Mouse (Mus musculus): ENCODE measurements around the gene Josd2. TPM values are rescaled to one million over a fixed set of nuclear protein-coding genes. Genes with fewer than 3 reads are reported as not detected.

Josd2 gene
- polyA plus RNA-seq, 1 experiment from 2014 or later = 138 TPM

- peak overlapping the region; percentile 97 for H3K9ac ChIP-seq
- no peaks in the 10 kb centered on the region for H3K9me3 ChIP-seq
- H3K27me3 ChIP-seq (replicated peaks) = peaks cover 17% of the 10 kb centered on the region; the same call in 1 of the 2 replicates
- H3K27ac ChIP-seq (replicated peaks) = peak overlapping the region; percentile 99
- WGBS = 21% methylated on average over 5 of the region's 5 CpGs
- H3K4me1 ChIP-seq = peaks cover 63% of the 10 kb centered on the region
- no peak for ATAC-seq (ENCODE audit: extremely low read depth, insufficient number of reproducible peaks, low FRiP score, low TSS enrichment)
- H3K36me3 ChIP-seq = no peaks in the 10 kb centered on the region
- H3K4me2 ChIP-seq = peak overlapping the region; percentile 80
- peak overlapping the region; percentile 63 for H3K4me3 ChIP-seq
Observed at GRCm38 (mm10) chr7:44475046-44475614, 7.3 kb downstream of the Josd2 start.

- Histone ChIP-seq H3K4me3 (peak overlapping the region; percentile 43), H3K4me1 (peaks cover 68% of the 10 kb centered on the region), H3K27ac (replicated peaks) (peak overlapping the region; percentile 79), H3K36me3 (peaks cover 27% of the 10 kb centered on the region), H3K4me2 (peak overlapping the region; percentile 70), H3K27me3 (replicated peaks) (peaks cover 24% of the 10 kb centered on the region), H3K9ac (peak overlapping the region; percentile 79), H3K9me3 (no peaks in the 10 kb centered on the region)
- 43% methylated on average over 3 of the region's 3 CpGs for WGBS
- peak; percentile 47; the same call in 1 of the 2 replicates for ATAC-seq (ENCODE audit: extremely low read depth, insufficient number of reproducible peaks, low FRiP score, low TSS enrichment)
Observed at GRCm38 (mm10) chr7:44482836-44483435, 15.2 kb downstream of the Josd2 start.

- Histone ChIP-seq H3K4me3 (peak overlapping the region; percentile 23), H3K9ac (peak overlapping the region; percentile 63)
- 90% methylated on average over 1 of the region's 1 CpGs for WGBS
Observed at GRCm38 (mm10) chr7:44484109-44484508, 16.3 kb downstream of the Josd2 start.

GRCm38 (mm10) chr7:44484841-44485571 is 17.2 kb downstream of the Josd2 start:
- WGBS = 23% methylated on average over 5 of the region's 5 CpGs
- ATAC-seq (ENCODE audit: extremely low read depth, insufficient number of reproducible peaks, low FRiP score, low TSS enrichment) = no peak
- H3K27me3 ChIP-seq (replicated peaks) = peaks cover 13% of the 10 kb centered on the region
- H3K4me1 ChIP-seq = peaks cover 59% of the 10 kb centered on the region
- H3K9ac ChIP-seq = peak overlapping the region; percentile 63; the same call in 1 of the 2 replicates
- peak overlapping the region; percentile 65 for H3K27ac ChIP-seq (replicated peaks)
- peak overlapping the region; percentile 55 for H3K4me2 ChIP-seq
- H3K36me3 ChIP-seq = peaks cover 41% of the 10 kb centered on the region
- H3K9me3 ChIP-seq = no peaks in the 10 kb centered on the region
- H3K4me3 ChIP-seq = peak overlapping the region; percentile 23; the same call in 1 of the 2 replicates

More at GRCm38 (mm10) chr7:44484109-44484508, 16.3 kb downstream of the Josd2 start:
- peaks cover 19% of the 10 kb centered on the region for H3K27me3 ChIP-seq (replicated peaks)
- ATAC-seq (ENCODE audit: extremely low read depth, insufficient number of reproducible peaks, low FRiP score, low TSS enrichment) = no peak
- peaks cover 64% of the 10 kb centered on the region for H3K4me1 ChIP-seq
- H3K27ac ChIP-seq (replicated peaks) = peak overlapping the region; percentile 65
- H3K9me3 ChIP-seq = no peaks in the 10 kb centered on the region
- H3K4me2 ChIP-seq = peak overlapping the region; percentile 55
- peaks cover 34% of the 10 kb centered on the region for H3K36me3 ChIP-seq

DNA sequence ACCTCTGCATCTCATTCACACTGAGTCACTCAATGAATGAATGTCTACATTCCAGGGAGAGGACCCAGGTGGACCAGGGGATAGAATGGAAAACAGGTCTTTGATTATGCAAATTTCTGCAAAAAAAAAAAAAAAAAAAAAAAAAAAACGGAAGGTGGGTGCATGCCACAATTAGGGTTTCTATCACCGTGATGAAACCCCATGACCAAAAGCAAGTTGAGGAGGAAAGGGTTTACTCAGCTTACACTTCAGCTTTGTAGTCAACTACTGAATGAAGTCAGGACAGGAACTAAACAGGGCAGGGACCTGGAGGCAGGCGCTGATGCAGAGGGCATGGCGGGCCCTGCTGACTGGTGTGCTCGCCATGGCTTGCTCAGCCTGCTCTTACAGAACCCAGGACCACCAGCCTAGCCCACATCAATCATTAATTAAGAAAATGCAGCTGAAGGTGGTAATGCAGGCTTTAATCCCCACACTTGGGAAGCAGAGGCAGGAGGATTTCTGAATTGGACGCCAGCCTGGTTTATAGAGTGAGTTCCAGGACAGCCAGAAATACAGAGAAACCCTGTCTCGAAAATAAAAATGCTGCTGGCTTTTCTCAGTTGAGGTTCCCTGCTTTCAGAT is 17.9 kb downstream of the Josd2 start:
- Histone ChIP-seq H3K9me3 (no peaks in the 10 kb centered on the region), H3K4me1 (peaks cover 59% of the 10 kb centered on the region), H3K4me3 (no peak overlapping the region), H3K9ac (peak overlapping the region; percentile 47; the same call in 1 of the 2 replicates), H3K27ac (replicated peaks) (peak overlapping the region; percentile 60), H3K27me3 (replicated peaks) (peaks cover 8% of the 10 kb centered on the region), H3K36me3 (peaks cover 48% of the 10 kb centered on the region), H3K4me2 (no peak overlapping the region)
- 57% methylated on average over 7 of the region's 7 CpGs for WGBS
- no peak for ATAC-seq (ENCODE audit: extremely low read depth, insufficient number of reproducible peaks, low FRiP score, low TSS enrichment)

DNA sequence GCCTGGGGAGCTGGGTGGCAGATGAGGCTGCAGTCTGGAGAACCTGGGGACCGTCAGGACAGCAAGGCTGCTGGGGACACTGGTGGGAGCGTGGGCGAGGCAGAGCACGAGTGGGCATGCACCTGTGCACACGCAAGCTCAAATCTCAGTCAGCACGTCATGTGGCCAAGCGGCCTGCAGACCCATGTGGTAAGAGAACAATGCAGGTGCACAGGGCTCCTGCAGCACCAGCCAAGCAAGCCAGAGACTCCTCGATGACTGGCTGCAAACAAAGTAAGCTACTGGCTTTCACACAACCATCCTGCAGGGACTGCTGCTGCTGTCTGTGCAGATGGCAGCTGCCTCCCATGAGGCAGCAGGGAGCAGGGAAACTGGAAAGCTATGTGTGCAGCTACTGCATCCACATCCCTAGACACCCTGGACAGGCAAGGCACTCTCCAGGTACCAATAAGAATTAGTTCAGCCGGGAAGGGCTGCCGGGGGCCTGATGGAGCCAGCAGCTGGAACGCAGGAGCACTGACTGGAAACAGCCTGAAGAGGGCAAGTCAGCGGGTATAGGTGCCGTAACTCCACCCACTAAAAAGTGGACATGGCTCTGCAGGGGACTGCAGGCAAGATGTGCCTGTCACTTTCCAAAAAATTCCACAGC is 19.3 kb downstream of the Josd2 start:
- Histone ChIP-seq H3K36me3 (peaks cover 62% of the 10 kb centered on the region), H3K27ac (replicated peaks) (peak overlapping the region; percentile 60), H3K4me1 (peaks cover 52% of the 10 kb centered on the region), H3K9ac (0 out of 2 replicates have a peak overlapping the region, but pooled peaks have one; percentile 44), H3K9me3 (no peaks in the 10 kb centered on the region), H3K4me3 (no peak overlapping the region), H3K4me2 (no peak overlapping the region), H3K27me3 (replicated peaks) (peaks cover 5% of the 10 kb centered on the region)
- 42% methylated on average over 13 of the region's 13 CpGs for WGBS
- ATAC-seq (ENCODE audit: extremely low read depth, insufficient number of reproducible peaks, low FRiP score, low TSS enrichment) = 0 out of 2 replicates have a peak, but pooled peaks have one; percentile 6

DNA sequence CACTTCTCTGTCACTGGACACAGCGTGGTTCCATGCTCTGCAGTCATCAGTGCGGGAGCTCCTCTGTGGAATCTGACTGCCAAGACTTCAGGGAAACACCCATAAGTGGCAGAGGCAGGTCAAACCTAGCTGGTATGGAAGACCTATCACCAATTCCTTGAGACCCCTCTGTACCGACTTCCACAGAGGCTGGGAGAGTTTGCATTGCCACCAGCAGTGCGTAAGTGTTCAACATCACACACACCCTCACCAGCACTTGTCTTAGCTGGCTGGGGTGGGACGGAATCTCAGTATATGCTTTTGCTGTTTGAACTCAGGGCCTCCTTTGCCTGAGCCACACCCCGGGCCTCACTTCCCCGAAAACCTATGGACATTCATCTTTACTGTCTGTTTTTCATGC is 20.2 kb downstream of the Josd2 start:
- H3K4me1 ChIP-seq = peaks cover 43% of the 10 kb centered on the region
- WGBS = 78% methylated on average over 7 of the region's 7 CpGs
- no peak overlapping the region; the same call in 1 of the 2 replicates for H3K9ac ChIP-seq
- H3K27ac ChIP-seq (replicated peaks) = no peak overlapping the region
- H3K4me2 ChIP-seq = no peak overlapping the region
- H3K36me3 ChIP-seq = peaks cover 66% of the 10 kb centered on the region
- no peak overlapping the region for H3K4me3 ChIP-seq
- H3K27me3 ChIP-seq (replicated peaks) = no peaks in the 10 kb centered on the region
- H3K9me3 ChIP-seq = no peaks in the 10 kb centered on the region
- no peak for ATAC-seq (ENCODE audit: extremely low read depth, insufficient number of reproducible peaks, low FRiP score, low TSS enrichment)

- WGBS = 85% methylated on average over 8 of the region's 8 CpGs
- peaks cover 39% of the 10 kb centered on the region for H3K4me1 ChIP-seq
- H3K4me3 ChIP-seq = no peak overlapping the region
- no peak overlapping the region for H3K27ac ChIP-seq (replicated peaks)
- H3K27me3 ChIP-seq (replicated peaks) = no peaks in the 10 kb centered on the region
- H3K9me3 ChIP-seq = no peaks in the 10 kb centered on the region
- no peak overlapping the region for H3K9ac ChIP-seq
- peaks cover 70% of the 10 kb centered on the region for H3K36me3 ChIP-seq
- no peak overlapping the region for H3K4me2 ChIP-seq
- ATAC-seq (ENCODE audit: extremely low read depth, insufficient number of reproducible peaks, low FRiP score, low TSS enrichment) = no peak
Observed at GRCm38 (mm10) chr7:44488545-44488944, 20.8 kb downstream of the Josd2 start.

GRCm38 (mm10) chr7:44490281-44490680 is 22.5 kb downstream of the Josd2 start:
- H3K4me3 ChIP-seq = no peak overlapping the region
- no peak overlapping the region for H3K4me2 ChIP-seq
- peak overlapping the region; percentile 26; the same call in 1 of the 2 replicates for H3K9ac ChIP-seq
- peaks cover 68% of the 10 kb centered on the region for H3K36me3 ChIP-seq
- no peaks in the 10 kb centered on the region for H3K27me3 ChIP-seq (replicated peaks)
- 70% methylated on average over 4 of the region's 4 CpGs for WGBS
- H3K4me1 ChIP-seq = peaks cover 36% of the 10 kb centered on the region
- no peak for ATAC-seq (ENCODE audit: extremely low read depth, insufficient number of reproducible peaks, low FRiP score, low TSS enrichment)
- H3K27ac ChIP-seq (replicated peaks) = no peak overlapping the region; the same call in 1 of the 2 replicates
- no peaks in the 10 kb centered on the region for H3K9me3 ChIP-seq

GRCm38 (mm10) chr7:44491391-44491790 is 23.6 kb downstream of the Josd2 start:
- Histone ChIP-seq H3K4me2 (no peak overlapping the region), H3K9me3 (no peaks in the 10 kb centered on the region), H3K4me1 (peaks cover 35% of the 10 kb centered on the region), H3K27ac (replicated peaks) (no peak overlapping the region), H3K4me3 (no peak overlapping the region), H3K9ac (no peak overlapping the region), H3K36me3 (peaks cover 59% of the 10 kb centered on the region), H3K27me3 (replicated peaks) (no peaks in the 10 kb centered on the region)
- ATAC-seq (ENCODE audit: extremely low read depth, insufficient number of reproducible peaks, low FRiP score, low TSS enrichment) = no peak
- WGBS = 90% methylated on average over 5 of the region's 5 CpGs
